Mouse (Mus musculus) limb, embryonic 11.5 days (tissue): ENCODE data around the gene Samd14. TPM values are rescaled to one million over a fixed set of nuclear protein-coding genes. Genes with fewer than 3 reads are reported as not detected.

Source experiments
- ATAC-seq: fragments of 200-750 bp; cut with Nextera tagmentation; 2 replicates; pipeline ENCODE4 v1.8.0; 2017; ENCODE audit warnings: low read depth; ENCODE audit not compliant: insufficient number of reproducible peaks, low FRiP score, low TSS enrichment
- DNase-seq: peaks from one replicate; pipeline ENCODE4 v3.0.0-alpha.2; 2015; ENCODE audit warnings: low spot score
- H3K27ac ChIP-seq: fragments of 300-500 bp; sonication (generic); replicated peaks from 2 replicates; pipeline ENCODE4 v1.5.1; 2014; ENCODE audit warnings: low read depth, mild to moderate bottlenecking, low read length
- H3K27me3 ChIP-seq: fragments of 300-500 bp; sonication (generic); 2 replicates; pipeline ENCODE4 v1.6.1; 2014; ENCODE audit warnings: mild to moderate bottlenecking, low read length, mixed read lengths; ENCODE audit not compliant: control insufficient read depth, insufficient read depth
- H3K36me3 ChIP-seq: fragments of 300-500 bp; sonication (generic); 2 replicates; pipeline ENCODE4 v1.6.1; 2014; ENCODE audit warnings: mild to moderate bottlenecking, low read length, moderate library complexity, mixed read lengths; ENCODE audit not compliant: control insufficient read depth, insufficient read depth
- H3K4me1 ChIP-seq: fragments of 300-500 bp; sonication (generic); 2 replicates; pipeline ENCODE4 v1.6.1; 2014; ENCODE audit warnings: low read length, mixed read lengths; ENCODE audit not compliant: control insufficient read depth, insufficient read depth
- H3K4me2 ChIP-seq: fragments of 300-500 bp; sonication (generic); 2 replicates; pipeline ENCODE4 v1.6.1; 2014; ENCODE audit warnings: low read depth, mild to moderate bottlenecking, moderate library complexity; ENCODE audit not compliant: severe bottlenecking
- H3K4me3 ChIP-seq: fragments of 300-500 bp; sonication (generic); 2 replicates; pipeline ENCODE4 v1.5.1; 2014; ENCODE audit warnings: low read depth, low read length
- H3K9ac ChIP-seq: fragments of 300-500 bp; sonication (generic); 2 replicates; pipeline ENCODE4 v1.6.1; 2014; ENCODE audit warnings: mild to moderate bottlenecking, low read length
- H3K9me3 ChIP-seq: fragments of 300-500 bp; sonication (generic); 2 replicates; pipeline ENCODE4 v1.6.1; 2016; ENCODE audit warnings: low read length; ENCODE audit not compliant: control insufficient read depth
- WGBS: fragments of 180-500 bp; shearing (Covaris S2); extraction: QIAGEN DNeasy Blood & Tissue Kit; methylation state at CpG from one replicate; pipeline ENCODE4 v1.1.7; 2014; 5-methylcytosine and 5-hydroxymethylcytosine counted together
- polyA plus RNA-seq: library from polyadenylated mRNA; unstranded; fragments of >200 nt; fragmentation: Nextera tagmentation; extraction: Ambion mirVana; gene quantifications from 2 replicates; pipeline ENCODE4 v1.2.1, GENCODE M21; 2014

Samd14 gene
- polyA plus RNA-seq, 1 experiment from 2014 or later, result 35.6 TPM

DNA sequence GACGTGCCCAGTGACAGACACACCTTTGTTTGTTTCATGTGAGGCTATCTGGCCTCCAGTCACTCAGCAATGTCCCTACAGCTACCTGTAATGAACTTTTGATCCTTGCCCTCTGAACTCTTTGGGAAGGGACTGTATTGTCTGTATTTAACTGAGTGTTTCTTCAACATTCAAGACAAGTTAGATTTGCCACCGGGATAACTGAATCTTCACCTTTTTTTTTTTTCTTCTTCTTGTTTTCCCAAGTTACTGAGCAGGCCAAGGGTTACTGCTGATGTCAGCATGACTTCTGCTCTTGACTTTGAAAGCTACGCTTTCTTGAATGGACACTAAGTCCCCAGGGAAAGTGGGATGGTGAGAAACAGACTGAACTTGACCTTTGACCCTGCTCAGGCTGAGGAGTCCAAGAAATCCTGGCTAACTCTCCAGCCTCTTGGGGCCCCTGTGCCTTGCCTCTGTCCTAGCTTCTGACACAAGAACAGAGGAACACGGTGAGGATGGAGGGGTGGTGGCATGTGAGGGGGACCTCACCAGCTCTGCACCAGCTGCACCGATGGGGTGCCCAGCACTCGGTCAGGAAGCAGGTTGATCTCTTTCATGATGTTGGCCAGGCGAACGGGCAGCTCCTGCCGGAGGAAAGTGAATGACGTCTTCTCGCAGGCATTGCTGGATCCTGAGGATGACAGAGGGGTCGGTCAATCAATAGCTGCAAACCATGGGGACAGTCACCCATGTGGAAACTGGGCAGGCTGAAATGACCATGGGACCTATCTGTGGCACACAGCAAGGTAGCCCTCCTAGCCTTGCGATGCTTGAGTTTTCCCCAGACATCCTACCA is 29.4 kb downstream of the Samd14 start:
- H3K36me3 ChIP-seq, result no peaks in the 10 kb centered on the region; the same call in 1 of the 2 replicates
- DNase-seq, result no peak
- no peak overlapping the region for H3K4me2 ChIP-seq
- no peak overlapping the region for H3K4me3 ChIP-seq
- no peaks in the 10 kb centered on the region for H3K9me3 ChIP-seq
- H3K27ac ChIP-seq, result no peak overlapping the region
- 87% methylated on average over 13 of the region's 13 CpGs for WGBS
- no peak overlapping the region for H3K9ac ChIP-seq
- ATAC-seq, result no peak
- H3K4me1 ChIP-seq, result peaks cover 4% of the 10 kb centered on the region; the same call in 1 of the 2 replicates
- H3K27me3 ChIP-seq, result no peaks in the 10 kb centered on the region

DNA sequence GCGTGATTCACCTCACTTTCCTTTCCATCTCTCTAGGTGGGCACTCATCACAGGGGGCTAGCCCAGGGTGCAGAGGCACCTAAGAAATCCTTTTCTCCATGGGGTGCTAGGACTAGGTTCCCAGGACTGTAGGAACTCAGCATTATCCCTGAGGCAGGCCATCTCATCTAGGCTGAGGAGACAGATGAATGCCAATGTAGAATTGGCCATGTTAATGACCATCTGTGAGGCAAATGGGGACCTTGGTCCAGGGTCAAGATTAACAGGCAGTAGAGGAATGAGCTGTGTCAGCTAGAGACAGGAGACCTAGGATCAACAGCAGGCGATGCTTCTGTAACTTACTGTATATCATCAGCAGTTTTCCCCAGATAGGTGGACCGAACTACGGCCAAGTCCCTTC is 30.1 kb downstream of the Samd14 start:
- DNase-seq (no peak), ATAC-seq (no peak)
- Histone ChIP-seq H3K36me3 (no peaks in the 10 kb centered on the region; the same call in 1 of the 2 replicates), H3K4me3 (no peak overlapping the region), H3K9me3 (no peaks in the 10 kb centered on the region), H3K4me2 (no peak overlapping the region), H3K27ac (no peak overlapping the region), H3K4me1 (peaks cover 4% of the 10 kb centered on the region; the same call in 1 of the 2 replicates), H3K27me3 (no peaks in the 10 kb centered on the region), H3K9ac (no peak overlapping the region)
- whole genome bisulfite sequencing, result 86% methylated on average over 4 of the region's 4 CpGs

DNA sequence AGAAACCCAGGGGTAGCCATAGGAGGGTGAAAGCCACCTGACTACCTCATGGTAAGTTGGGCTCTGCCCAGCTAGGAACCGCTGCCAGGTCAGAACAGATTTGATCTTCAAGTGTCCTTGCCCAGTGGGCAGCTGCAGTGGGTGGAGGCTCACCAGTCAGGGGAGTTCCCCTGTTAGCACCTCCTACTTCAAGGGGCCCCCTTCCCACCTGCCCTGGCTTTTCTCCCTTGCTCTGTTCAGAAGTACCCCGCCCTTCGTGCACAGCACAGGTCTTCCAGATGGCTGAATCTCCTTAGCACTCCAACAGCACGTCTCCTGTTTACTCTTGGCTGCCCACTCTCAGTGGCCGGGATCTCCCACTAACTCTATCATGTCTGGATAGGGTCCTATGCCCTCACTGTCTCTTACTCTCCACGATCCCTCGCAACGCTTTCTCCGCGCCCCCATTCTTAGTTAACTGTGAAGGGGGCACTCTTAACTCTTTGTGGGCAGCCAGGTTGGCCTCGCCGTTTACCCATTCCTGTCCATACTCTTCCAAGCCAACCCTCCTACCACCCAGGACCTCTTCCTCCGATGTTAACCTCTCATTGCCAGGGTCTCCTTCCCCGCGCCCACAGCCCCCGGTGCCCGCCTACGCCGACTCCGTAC is 30.9 kb downstream of the Samd14 start:
- ATAC-seq (peak; percentile 5), DNase-seq (peak; percentile 45)
- peak overlapping the region; percentile 66 for H3K4me2 ChIP-seq
- H3K4me3 ChIP-seq, result peak overlapping the region; percentile 59
- 1% methylated on average over 20 of the region's 20 CpGs for WGBS
- no peaks in the 10 kb centered on the region for H3K27me3 ChIP-seq
- H3K36me3 ChIP-seq, result no peaks in the 10 kb centered on the region; the same call in 1 of the 2 replicates
- H3K9me3 ChIP-seq, result no peaks in the 10 kb centered on the region
- H3K4me1 ChIP-seq, result peaks cover 4% of the 10 kb centered on the region; the same call in 1 of the 2 replicates
- no peak overlapping the region for H3K27ac ChIP-seq
- H3K9ac ChIP-seq, result peak overlapping the region; percentile 52

DNA sequence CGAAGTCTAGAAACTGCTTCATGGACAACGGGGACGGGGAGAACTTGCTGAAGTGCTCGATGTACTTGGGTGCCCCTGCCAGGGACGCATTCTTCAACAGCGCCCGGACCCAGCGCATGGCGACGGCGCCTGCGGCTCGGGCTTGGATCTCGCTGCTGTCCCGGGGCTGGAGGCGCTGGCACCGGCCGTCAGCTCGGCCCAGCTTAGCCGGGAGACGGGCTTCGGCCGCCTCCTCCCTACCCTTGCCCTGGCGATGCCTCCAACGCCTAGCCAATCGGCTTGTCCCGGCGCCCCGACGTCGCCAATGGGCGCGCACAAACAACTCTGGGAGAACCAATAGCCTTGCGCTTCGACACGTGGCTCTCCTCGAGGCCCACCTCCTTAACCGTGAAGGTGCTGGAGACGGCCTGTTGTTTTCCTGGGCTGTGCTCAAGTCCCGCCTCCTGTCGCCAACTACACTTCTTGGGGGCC is 31.5 kb downstream of the Samd14 start, which contains the start of gene Pdk2:
TSS of gene Pdk2 (minus strand) at position 216 of the 471 bp plus-strand sequence.
- ATAC-seq (peak; percentile 95), DNase-seq (peak; percentile 94)
- H3K36me3 ChIP-seq, result no peaks in the 10 kb centered on the region
- no peaks in the 10 kb centered on the region for H3K9me3 ChIP-seq
- peak within 1 kb of the TSS; percentile 59 for H3K4me3 ChIP-seq
- H3K4me2 ChIP-seq, result peak within 1 kb of the TSS; percentile 66
- H3K4me1 ChIP-seq, result peaks cover 4% of the 10 kb centered on the region; the same call in 1 of the 2 replicates
- H3K9ac ChIP-seq, result peak within 1 kb of the TSS; percentile 52
- WGBS, result under 1% methylated on average over 41 of the region's 41 CpGs
- no peak within 1 kb of the TSS for H3K27ac ChIP-seq
- no peaks in the 10 kb centered on the region for H3K27me3 ChIP-seq

DNA sequence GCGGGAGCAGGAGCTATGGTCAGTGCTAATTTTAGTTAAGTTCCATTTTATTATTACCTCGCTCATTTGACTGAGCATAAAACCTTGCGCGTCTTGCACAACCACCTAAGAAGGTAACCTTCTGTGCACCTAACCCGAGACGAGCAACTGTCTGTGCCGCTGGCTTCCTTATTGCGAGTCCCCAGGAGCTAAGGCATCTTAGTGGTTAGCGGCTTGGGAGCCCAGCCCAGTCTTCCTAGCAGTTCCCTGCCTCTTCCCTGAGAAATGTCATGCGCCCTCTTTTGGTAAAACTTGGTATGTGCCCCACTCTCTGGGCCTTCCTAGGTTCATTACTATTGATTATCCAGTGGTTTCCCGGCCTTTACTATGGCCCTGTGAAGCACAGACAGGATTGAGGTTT is 32.4 kb downstream of the Samd14 start:
- Histone ChIP-seq H3K36me3 (no peaks in the 10 kb centered on the region), H3K4me1 (peaks cover 4% of the 10 kb centered on the region; the same call in 1 of the 2 replicates), H3K9ac (no peak overlapping the region), H3K27me3 (no peaks in the 10 kb centered on the region), H3K9me3 (no peaks in the 10 kb centered on the region), H3K4me3 (peak overlapping the region; percentile 22; the same call in 1 of the 2 replicates), H3K27ac (no peak overlapping the region), H3K4me2 (peak overlapping the region; percentile 62)
- DNase-seq (peak; percentile 90), ATAC-seq (no peak)
- under 1% methylated on average over 11 of the region's 11 CpGs for WGBS

DNA sequence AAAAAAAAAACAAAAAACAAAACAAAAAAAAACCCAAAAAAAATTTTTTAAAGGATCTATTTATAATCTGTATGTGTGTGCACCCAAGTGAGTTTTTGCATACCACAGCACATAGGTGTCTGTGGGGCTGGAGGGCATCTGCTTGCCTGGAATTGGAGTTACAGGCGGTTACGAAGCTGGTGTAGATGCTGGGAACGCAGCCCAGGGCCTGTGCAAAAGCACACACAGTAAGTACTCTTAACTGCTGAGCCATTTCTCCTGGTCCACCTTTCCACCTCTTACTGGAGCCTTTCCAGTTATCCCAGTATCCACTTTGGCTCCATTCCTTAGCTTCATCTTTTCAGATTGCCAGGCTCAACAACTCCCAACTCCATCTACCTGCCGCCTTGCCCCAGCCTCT is 33.4 kb downstream of the Samd14 start:
- 92% methylated on average over 4 of the region's 4 CpGs for WGBS
- H3K4me2 ChIP-seq, result no peak overlapping the region
- no peak overlapping the region for H3K9ac ChIP-seq
- no peak overlapping the region for H3K4me3 ChIP-seq
- DNase-seq, result no peak
- H3K9me3 ChIP-seq, result no peaks in the 10 kb centered on the region
- H3K4me1 ChIP-seq, result peaks cover 4% of the 10 kb centered on the region; the same call in 1 of the 2 replicates
- H3K27me3 ChIP-seq, result no peaks in the 10 kb centered on the region
- H3K36me3 ChIP-seq, result no peaks in the 10 kb centered on the region
- H3K27ac ChIP-seq, result no peak overlapping the region
- no peak for ATAC-seq

DNA sequence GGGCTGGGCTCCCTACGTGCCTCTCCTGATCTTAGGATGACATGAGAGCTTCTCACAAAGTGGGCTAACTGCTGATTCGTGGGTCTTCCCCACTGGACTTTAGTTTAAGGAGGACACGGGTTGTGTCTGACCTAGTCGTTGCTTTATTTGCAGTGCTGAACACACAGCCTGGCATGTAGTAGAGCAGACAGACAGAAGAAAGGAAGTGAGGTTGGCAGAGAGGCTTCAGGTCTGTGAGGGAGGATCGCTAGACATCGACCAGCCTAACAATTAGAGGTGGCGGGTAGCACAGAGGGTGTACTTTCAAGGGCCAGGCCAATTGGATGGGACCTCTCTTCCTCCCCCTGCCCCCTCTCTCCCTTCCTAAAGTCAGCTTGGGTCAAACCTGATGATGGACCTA is 33.9 kb downstream of the Samd14 start:
- H3K36me3 ChIP-seq, result no peaks in the 10 kb centered on the region
- H3K9ac ChIP-seq, result no peak overlapping the region
- no peak overlapping the region for H3K4me3 ChIP-seq
- DNase-seq, result no peak
- no peaks in the 10 kb centered on the region for H3K27me3 ChIP-seq
- ATAC-seq, result no peak
- H3K4me2 ChIP-seq, result no peak overlapping the region
- WGBS, result 48% methylated on average over 7 of the region's 7 CpGs
- H3K9me3 ChIP-seq, result no peaks in the 10 kb centered on the region
- no peak overlapping the region for H3K27ac ChIP-seq
- H3K4me1 ChIP-seq, result peaks cover 4% of the 10 kb centered on the region; the same call in 1 of the 2 replicates

DNA sequence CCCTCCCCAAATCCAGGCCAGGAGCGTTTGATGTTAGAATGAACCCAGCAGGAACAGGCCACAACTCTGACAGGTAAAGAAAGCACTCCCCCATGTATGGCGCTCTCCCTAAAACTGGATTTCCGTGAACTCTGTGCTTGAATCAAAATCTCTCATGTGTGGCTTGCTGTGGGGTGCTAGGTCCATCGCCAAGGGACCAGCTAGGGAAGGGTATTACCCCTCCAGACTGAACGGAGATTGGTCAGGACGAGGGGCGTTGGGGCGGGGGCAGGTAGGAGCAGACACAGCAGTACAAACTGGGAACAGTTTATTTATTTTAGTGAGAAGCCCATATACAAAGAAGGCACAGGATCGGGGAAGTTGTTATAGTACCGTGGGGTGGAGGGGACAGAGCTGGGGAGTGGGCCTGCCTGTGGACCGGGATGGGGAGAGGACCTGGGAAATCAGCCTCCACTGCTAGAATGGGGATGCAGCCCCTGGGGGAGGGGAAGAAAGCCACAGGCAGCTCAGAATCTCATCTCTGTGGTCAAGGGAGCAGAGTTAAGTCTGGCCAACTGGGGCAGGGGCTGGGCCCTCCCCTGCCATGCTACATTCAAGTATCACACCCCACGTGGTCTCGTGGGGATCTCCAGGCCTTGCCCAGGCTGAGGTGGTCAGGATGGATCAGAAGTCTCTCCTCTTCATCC is 34.6 kb downstream of the Samd14 start:
- H3K4me3 ChIP-seq, result no peak overlapping the region
- H3K4me1 ChIP-seq, result peaks cover 4% of the 10 kb centered on the region; the same call in 1 of the 2 replicates
- ATAC-seq (no peak), DNase-seq (no peak)
- 48% methylated on average over 12 of the region's 13 CpGs for WGBS
- H3K9ac ChIP-seq, result no peak overlapping the region
- H3K9me3 ChIP-seq, result no peaks in the 10 kb centered on the region
- no peak overlapping the region for H3K4me2 ChIP-seq
- no peak overlapping the region for H3K27ac ChIP-seq
- H3K27me3 ChIP-seq, result no peaks in the 10 kb centered on the region
- H3K36me3 ChIP-seq, result no peaks in the 10 kb centered on the region
